Mouse (Mus musculus) liver, postnatal 0 days (tissue): Measurements from ENCODE around the gene 2310007B03Rik. TPM values are rescaled to one million over a fixed set of nuclear protein-coding genes. Genes with fewer than 3 reads are reported as not detected.
A peak's percentile ranks its signal among the peaks of the same experiment; 100 is the strongest.

Experiments
- ATAC-seq: fragments of 200-750 bp; cut with Nextera tagmentation; 2 replicates; pipeline ENCODE4 v1.8.0; 2017; ENCODE audit warnings: mild to moderate bottlenecking, moderate library complexity
- DNase-seq: peaks from one replicate; pipeline ENCODE4 v3.0.0-alpha.2; 2016
- H3K27ac ChIP-seq: fragments of 300-500 bp; sonication (generic); 2 replicates; pipeline ENCODE4 v1.5.1; 2014; ENCODE audit warnings: antibody characterized with exemption, moderate library complexity, mild to moderate bottlenecking, low read depth
- H3K27me3 ChIP-seq: fragments of 300-500 bp; sonication (generic); 2 replicates; pipeline ENCODE4 v1.6.1; 2014; ENCODE audit warnings: low read length, control low read depth, mixed read lengths; ENCODE audit not compliant: insufficient read depth
- H3K36me3 ChIP-seq: fragments of 300-500 bp; sonication (generic); replicated peaks from 2 replicates; pipeline ENCODE4 v1.6.1; 2014; ENCODE audit warnings: mild to moderate bottlenecking, control low read depth, low read length, moderate library complexity, mixed read lengths; ENCODE audit not compliant: insufficient read depth
- H3K4me1 ChIP-seq: fragments of 300-500 bp; sonication (generic); 2 replicates; pipeline ENCODE4 v1.6.1; 2014; ENCODE audit warnings: antibody characterized with exemption, mild to moderate bottlenecking, control low read depth; ENCODE audit not compliant: insufficient read depth
- H3K4me2 ChIP-seq: fragments of 300-500 bp; sonication (generic); 2 replicates; pipeline ENCODE4 v1.6.1; 2014; ENCODE audit warnings: low read depth, mild to moderate bottlenecking, low read length, moderate library complexity, mixed read lengths
- H3K4me3 ChIP-seq: fragments of 300-500 bp; sonication (generic); 2 replicates; pipeline ENCODE4 v1.5.1; 2014; ENCODE audit warnings: low read depth, low read length
- H3K9ac ChIP-seq: fragments of 300-500 bp; sonication (generic); replicated peaks from 2 replicates; pipeline ENCODE4 v1.6.1; 2014; ENCODE audit warnings: mild to moderate bottlenecking, moderate library complexity
- H3K9me3 ChIP-seq: fragments of 300-500 bp; sonication (generic); 2 replicates; pipeline ENCODE4 v1.6.1; 2016; ENCODE audit warnings: mild to moderate bottlenecking, control low read depth, low read length, mixed read lengths
- CTCF ChIP-seq: sonication (generic); IDR thresholded peaks from 2 replicates; pipeline ENCODE4 v1.5.1; 2016; ENCODE audit warnings: antibody characterized with exemption, low read depth
- EP300 ChIP-seq: IDR thresholded peaks from 2 replicates; pipeline ENCODE4 v1.6.1; 2016; ENCODE audit warnings: antibody characterized with exemption, low read depth, mild to moderate bottlenecking
- WGBS: fragments of 180-500 bp; shearing (Covaris S2); extraction: QIAGEN DNeasy Blood & Tissue Kit; methylation state at CpG from one replicate; pipeline ENCODE4 v1.1.7; 2014; ENCODE audit not compliant: insufficient replicate concordance; 5-methylcytosine and 5-hydroxymethylcytosine counted together
- polyA plus RNA-seq: library from polyadenylated mRNA; unstranded; fragments of >200 nt; fragmentation: Nextera tagmentation; extraction: Ambion mirVana; gene quantifications from 2 replicates; pipeline ENCODE4 v1.2.1, GENCODE M21; 2015

Gene 2310007B03Rik
- polyA plus RNA-seq, 1 experiment from 2014 or later: 0.51 TPM

DNA sequence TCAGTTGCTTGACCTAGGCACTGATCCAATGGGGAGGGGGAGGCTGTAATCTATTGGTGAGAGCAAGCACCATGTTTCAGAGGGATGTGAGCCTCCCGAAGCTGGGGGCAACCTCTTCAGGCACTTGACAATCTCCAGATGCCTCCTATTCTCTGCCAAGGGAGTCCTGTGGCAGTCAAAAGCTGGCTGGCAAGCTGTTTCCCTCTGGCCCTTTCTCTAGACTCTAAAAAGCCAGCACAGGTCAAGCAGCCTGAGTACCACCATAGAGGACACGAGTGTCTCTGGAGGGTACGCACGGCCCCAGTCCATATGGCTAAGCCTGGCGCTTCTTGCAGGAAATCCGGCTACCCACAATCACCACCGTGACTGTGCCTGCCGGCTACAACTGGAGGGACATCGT, 16.6 kb downstream of the 2310007B03Rik start:
- TF ChIP-seq CTCF (no peak), EP300 (no peak)
- H3K27me3 ChIP-seq: no peaks in the 10 kb centered on the region
- no peak overlapping the region for H3K9ac ChIP-seq
- H3K4me1 ChIP-seq: peaks cover 4% of the 10 kb centered on the region; the same call in 1 of the 2 replicates
- no peak overlapping the region for H3K4me3 ChIP-seq
- no peaks in the 10 kb centered on the region for H3K36me3 ChIP-seq
- no peak for ATAC-seq
- no peak overlapping the region for H3K27ac ChIP-seq
- no peak for DNase-seq
- no peaks in the 10 kb centered on the region for H3K9me3 ChIP-seq
- H3K4me2 ChIP-seq: no peak overlapping the region
- WGBS: 72% methylated on average over 9 of the region's 9 CpGs

DNA sequence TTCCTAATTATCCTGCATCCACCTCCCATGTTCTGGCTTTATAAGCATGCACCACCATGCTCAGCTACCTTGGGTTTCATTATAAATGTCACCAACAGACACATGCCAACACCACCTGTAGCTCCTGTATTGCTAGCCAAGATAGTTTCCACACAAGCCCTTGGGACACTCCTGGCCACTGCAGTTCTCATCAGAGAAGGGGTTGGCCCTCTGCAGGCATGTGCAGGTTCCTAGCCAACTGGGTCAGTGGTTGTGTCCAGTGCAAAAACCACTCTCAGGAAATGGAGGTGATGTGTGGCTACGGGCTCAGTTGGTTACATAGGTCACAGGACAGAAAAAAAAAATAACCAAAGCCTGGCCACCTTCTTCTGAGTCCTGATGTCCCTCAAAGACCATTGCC, 17.9 kb downstream of the 2310007B03Rik start:
- no peaks in the 10 kb centered on the region for H3K27me3 ChIP-seq
- H3K9ac ChIP-seq: no peak overlapping the region
- DNase-seq (no peak), ATAC-seq (no peak)
- 55% methylated on average over 1 of the region's 1 CpGs for WGBS
- H3K27ac ChIP-seq: no peak overlapping the region
- no peak overlapping the region for H3K4me2 ChIP-seq
- H3K4me1 ChIP-seq: peaks cover 8% of the 10 kb centered on the region; the same call in 1 of the 2 replicates
- H3K9me3 ChIP-seq: no peaks in the 10 kb centered on the region
- H3K4me3 ChIP-seq: no peak overlapping the region
- H3K36me3 ChIP-seq: no peaks in the 10 kb centered on the region
- TF ChIP-seq EP300 (no peak), CTCF (no peak)

DNA sequence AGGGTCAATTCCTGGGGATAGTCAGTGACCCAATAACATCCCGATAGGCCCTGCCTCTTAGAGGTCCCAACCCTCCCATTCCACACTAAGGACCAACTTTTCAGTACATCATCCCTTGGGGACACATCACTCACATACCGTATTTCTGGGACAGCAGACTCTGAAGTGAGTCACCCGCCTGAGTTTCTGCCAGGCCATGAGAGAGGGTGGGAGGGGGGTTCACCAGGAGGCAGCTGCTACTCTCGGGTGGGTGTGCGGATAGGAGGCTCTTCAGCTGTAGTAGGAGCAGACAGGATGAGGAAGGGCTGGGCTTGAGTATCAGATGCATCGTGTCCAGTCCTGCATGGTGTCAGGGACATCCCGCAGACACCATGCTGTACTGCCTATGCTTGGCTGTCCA, 21.0 kb downstream of the 2310007B03Rik start:
- no peaks in the 10 kb centered on the region for H3K36me3 ChIP-seq
- no peak for TF ChIP-seq EP300
- no peak for TF ChIP-seq CTCF
- H3K9me3 ChIP-seq: no peaks in the 10 kb centered on the region
- H3K4me1 ChIP-seq: peaks cover 14% of the 10 kb centered on the region; the same call in 1 of the 2 replicates
- no peak overlapping the region for H3K4me2 ChIP-seq
- DNase-seq (no peak), ATAC-seq (no peak)
- no peak overlapping the region for H3K9ac ChIP-seq
- H3K27me3 ChIP-seq: no peaks in the 10 kb centered on the region
- peak overlapping the region; percentile 87; the same call in 1 of the 2 replicates for H3K27ac ChIP-seq
- WGBS: 75% methylated on average over 7 of the region's 7 CpGs
- no peak overlapping the region for H3K4me3 ChIP-seq

DNA sequence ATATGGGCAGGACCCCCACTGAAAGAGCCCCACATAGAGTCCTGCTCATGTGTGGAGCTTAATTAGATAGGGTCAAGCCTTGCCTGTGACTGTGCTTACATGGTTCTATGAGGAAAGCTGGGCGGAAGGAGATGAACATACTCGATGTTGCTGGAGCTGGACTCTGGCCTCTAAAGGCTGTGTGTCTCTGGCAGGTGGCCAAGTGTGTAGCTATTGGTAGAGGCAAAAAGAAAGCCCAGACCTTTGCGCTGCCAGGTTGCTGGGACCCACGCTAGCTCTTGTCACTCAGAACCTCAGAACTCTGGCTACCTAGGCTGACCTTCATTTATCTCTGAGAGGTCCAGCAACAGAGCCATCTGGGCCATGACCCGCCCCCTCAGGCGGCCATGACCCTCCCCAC, 22.2 kb downstream of the 2310007B03Rik start:
- Histone ChIP-seq H3K27me3 (no peaks in the 10 kb centered on the region), H3K4me2 (peak overlapping the region; percentile 13; the same call in 1 of the 2 replicates), H3K9ac (peak overlapping the region; percentile 46), H3K9me3 (no peaks in the 10 kb centered on the region), H3K36me3 (no peaks in the 10 kb centered on the region), H3K4me1 (peaks cover 16% of the 10 kb centered on the region; the same call in 1 of the 2 replicates), H3K4me3 (no peak overlapping the region), H3K27ac (peak overlapping the region; percentile 87)
- peak; percentile 82 for DNase-seq
- TF ChIP-seq EP300 (no peak), CTCF (no peak)
- 55% methylated on average over 4 of the region's 6 CpGs for WGBS
- ATAC-seq: peak; percentile 78

DNA sequence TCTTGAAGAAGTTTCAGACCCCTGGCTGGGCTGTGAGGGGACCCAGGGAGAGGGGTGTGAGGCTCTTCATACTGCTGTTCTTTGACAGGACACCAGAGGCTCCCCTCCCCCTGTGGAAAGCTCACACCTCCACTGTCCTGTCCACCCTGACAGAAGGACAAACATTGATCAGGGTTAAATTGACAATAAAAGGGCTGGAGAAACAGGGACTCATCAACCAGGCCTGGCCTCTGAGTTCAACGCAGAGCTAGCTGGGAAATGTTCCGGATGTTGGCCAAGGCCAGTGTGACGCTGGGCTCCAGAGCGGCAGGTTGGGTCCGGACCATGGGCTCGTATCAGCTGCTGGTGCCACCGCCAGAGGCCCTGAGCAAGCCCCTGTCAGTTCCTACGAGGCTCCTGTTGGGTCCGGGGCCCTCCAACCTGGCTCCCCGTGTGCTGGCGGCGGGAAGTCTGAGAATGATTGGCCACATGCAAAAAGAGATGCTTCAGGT, 25.7 kb downstream of the 2310007B03Rik start, which contains the start of gene Agxt:
Gene Agxt, plus strand, starts transcription at position 205 of the 491 bp plus-strand sequence.
- peak; percentile 68 for DNase-seq
- Histone ChIP-seq H3K4me3 (peak within 1 kb of the TSS; percentile 35), H3K27me3 (no peaks in the 10 kb centered on the region), H3K27ac (peak within 1 kb of the TSS; percentile 95), H3K4me2 (peak within 1 kb of the TSS; percentile 62), H3K9ac (peak within 1 kb of the TSS; percentile 64), H3K9me3 (no peaks in the 10 kb centered on the region), H3K4me1 (peaks cover 18% of the 10 kb centered on the region; the same call in 1 of the 2 replicates), H3K36me3 (no peaks in the 10 kb centered on the region)
- peak; percentile 46; the same call in 1 of the 2 replicates for TF ChIP-seq EP300
- peak; percentile 43 for TF ChIP-seq CTCF
- WGBS: 66% methylated on average over 12 of the region's 12 CpGs
- ATAC-seq: peak; percentile 66

DNA sequence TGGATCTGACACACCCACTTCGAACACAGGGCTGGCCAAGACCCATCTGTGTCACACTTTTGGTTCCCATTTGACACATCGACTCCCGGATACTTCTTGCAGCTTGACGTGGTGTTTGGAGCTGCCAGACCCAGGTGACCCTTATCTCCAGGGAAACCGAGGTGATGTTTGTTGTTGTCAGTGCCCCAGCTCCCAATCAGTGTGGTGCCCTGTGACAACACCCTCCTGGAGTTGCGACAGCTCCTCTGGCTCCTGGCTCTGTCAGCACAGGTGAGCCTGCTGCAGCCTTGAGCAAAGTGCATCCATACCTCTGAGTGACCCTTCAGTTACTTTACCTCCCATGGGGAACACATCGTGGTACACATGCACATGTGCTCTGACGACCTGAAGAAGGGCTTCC, 28.1 kb downstream of the 2310007B03Rik start:
- peak; percentile 89 for TF ChIP-seq EP300
- TF ChIP-seq CTCF: no peak
- no peak overlapping the region for H3K9ac ChIP-seq
- H3K36me3 ChIP-seq: no peaks in the 10 kb centered on the region
- no peak overlapping the region for H3K4me2 ChIP-seq
- H3K27ac ChIP-seq: peak overlapping the region; percentile 98
- WGBS: 46% methylated on average over 8 of the region's 8 CpGs
- no peaks in the 10 kb centered on the region for H3K9me3 ChIP-seq
- ATAC-seq: peak; percentile 79
- no peaks in the 10 kb centered on the region for H3K27me3 ChIP-seq
- peak; percentile 74 for DNase-seq
- H3K4me3 ChIP-seq: no peak overlapping the region
- peaks cover 9% of the 10 kb centered on the region; the same call in 1 of the 2 replicates for H3K4me1 ChIP-seq
